Mouse (Mus musculus): ENCODE data around the gene 1700001L19Rik.
"Not testable (repeated sequence)": the region's sequence is repeated elsewhere in the genome, so short reads cannot be mapped to it uniquely, and the experiment has no call there.

Gene 1700001L19Rik

DNA sequence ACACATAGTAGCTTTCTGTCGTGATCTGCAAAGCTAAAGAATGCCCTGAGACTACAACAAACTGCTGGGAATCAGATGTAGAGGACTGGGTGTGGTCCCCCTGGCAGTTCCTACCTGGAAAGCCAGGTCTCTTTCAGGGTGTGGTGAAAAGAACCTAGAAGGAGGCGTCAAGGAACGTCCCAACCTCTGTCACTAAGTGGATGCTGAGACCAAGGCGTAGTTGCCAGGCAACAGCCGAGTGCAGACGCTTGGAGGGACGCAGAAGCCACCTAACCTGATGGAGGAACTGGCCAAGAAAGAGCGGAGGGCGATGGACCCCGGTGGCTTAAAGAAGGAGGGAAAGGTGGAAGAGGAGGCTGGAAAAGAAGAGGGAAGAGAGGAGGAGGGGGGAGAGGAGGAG is at the start of gene 1700001L19Rik:
TSS of gene 1700001L19Rik (plus strand) at position 223 of the 400 bp plus-strand sequence.
- DNase-seq = no peak

GRCm38 (mm10) chr13:68553391-68553790 is 43.8 kb upstream of the 1700001L19Rik start:
- not testable (repeated sequence) for DNase-seq

DNA sequence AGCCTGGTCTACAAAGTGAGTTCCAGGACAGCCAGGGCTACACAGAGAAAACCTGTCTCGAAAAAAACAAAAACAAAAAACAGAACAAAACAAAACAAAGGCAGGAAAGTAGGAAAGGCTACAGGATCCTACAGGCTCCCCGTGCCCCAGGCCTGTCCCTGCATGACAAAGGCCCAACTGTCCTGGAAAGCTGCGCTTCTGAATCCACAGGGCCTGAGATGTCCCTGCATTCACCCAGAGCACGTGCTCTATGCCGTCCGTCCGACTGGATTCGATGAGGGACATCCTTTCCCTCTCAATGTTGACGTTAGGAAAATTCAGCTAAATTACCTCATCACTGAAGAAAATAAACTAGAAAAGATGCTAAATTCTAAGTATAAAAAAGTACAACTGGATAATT is 29.1 kb upstream of the 1700001L19Rik start:
- no peak for DNase-seq

DNA sequence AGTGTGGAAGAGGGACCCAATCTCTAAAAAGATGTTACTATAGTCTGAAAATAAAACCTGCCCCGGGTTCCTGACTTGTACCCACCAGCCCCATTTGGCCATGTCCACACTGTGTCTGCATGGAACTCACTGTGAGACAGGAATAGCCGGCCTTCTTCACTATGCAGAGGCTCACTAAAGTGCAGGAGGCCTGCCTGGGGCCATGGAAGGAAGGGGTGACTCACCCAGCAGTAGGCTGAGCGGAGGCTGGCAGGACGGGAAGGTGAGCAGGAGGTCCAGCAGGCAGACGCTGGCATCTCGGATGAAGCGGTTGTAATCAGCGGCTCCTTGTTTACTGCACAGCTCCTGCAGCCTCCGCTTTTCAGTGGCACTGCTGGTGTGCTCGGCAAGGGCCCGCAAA is 28.7 kb upstream of the 1700001L19Rik start:
- no peak for DNase-seq

DNA sequence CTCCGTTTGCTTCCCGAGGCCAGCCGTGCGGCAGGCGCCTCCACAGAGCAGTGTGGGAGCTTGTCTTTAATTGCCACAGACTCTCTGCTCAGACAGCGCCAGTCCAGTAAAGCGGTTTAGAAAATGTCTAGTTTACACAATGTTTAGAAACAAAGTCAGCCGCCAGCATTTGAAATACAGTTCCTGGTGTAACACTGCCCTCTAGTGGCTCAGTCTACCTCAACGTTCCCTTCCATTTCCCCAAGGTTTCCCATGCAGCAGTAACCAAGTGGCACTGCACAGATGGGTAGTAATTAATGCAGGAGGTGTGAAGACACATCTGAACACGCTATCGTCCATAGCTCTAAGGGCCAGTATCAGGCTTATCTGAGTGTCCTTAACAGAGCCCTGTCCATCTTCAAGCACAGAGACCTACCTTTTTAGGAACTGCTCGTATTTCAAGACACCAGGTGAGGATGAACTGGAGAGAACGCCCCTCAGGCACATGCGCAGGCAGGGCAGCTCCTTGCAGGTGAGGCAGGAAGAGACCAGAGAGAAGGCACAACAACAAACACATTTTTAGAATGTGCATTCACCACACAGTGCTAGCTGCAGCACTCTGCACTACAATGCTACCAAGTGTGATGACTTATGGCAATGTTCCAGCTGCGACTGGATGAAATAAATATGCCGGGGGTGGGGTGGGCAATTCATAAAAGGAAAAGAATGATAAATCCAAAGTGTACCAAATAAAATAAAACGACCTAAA is 27.5 kb upstream of the 1700001L19Rik start:
- peak; percentile 75 for DNase-seq

DNA sequence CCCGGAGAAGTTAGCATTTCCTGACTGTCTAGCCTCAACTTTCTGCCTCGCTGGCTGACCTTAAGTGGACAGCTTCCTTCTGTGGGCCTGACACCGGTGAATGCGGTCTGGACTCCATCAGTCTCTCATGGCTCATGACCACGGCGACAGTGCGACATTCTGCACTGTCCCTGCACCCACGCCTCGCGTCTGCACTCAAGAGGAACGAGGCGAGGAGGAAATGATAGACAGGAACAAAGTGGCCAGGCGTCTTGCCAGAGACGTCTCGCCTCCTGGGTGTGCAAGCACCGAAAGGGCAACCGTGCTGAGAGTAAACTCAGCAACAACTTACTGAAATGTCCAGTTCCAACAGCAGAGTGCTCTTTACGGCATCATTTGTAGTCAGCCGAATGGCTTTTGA is 25.0 kb upstream of the 1700001L19Rik start:
- peak; percentile 13 for DNase-seq

- peak; percentile 43 for DNase-seq
These were observed 24.0 kb upstream of the 1700001L19Rik start for GRCm38 (mm10) chr13:68572966-68573913.

GRCm38 (mm10) chr13:68574398-68574797 is 22.8 kb upstream of the 1700001L19Rik start:
- no peak for DNase-seq

- peak; percentile 65 for DNase-seq
These were observed 19.3 kb upstream of the 1700001L19Rik start for GRCm38 (mm10) chr13:68577945-68578344.

- no peak for DNase-seq
These were observed 16.0 kb upstream of the 1700001L19Rik start for GRCm38 (mm10) chr13:68581086-68581740.

GRCm38 (mm10) chr13:68581747-68582516 is 15.3 kb upstream of the 1700001L19Rik start, which contains the start of the genes Mtrr and Fastkd3:
Gene Mtrr, minus strand, starts transcription at chr13:68582149.
Gene Fastkd3, plus strand, starts transcription at chr13:68582234.
- peak; percentile 99 for DNase-seq

DNA sequence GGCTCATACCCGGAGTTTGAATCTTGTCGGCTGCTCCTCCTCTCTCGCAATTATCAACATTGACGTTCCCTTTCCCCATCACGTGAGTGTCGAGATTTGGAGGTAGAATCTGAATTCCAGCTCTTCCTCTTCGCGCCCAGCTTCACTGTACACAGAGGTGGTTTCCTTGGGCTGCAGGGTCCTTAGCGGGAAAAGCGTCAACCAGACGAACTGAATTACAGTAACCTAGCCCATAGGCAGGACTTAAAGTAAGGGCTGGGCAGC is 14.8 kb upstream of the 1700001L19Rik start:
- no peak for DNase-seq

DNA sequence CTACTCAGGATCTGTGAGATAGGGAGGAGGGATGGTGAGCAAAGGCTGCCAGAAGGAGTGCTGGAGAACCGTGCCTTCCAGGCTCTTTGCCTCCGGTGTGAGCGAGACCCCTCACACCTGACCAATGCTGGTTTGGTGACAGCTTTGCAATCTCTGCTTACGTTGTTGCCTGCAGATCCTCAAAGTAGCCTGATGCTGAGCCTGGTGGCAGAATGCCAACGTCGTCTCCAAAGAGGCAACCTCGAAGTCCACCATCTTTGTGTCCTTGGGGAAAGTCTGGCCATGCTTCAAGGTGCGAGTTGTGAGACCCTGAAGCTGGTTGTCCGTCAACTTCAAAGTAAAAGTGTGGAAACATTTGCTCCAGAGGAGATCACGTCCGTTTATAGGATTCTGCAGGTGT is 13.3 kb upstream of the 1700001L19Rik start:
- DNase-seq = no peak

- DNase-seq = no peak
These were observed 11.8 kb upstream of the 1700001L19Rik start for GRCm38 (mm10) chr13:68585441-68585840.

- DNase-seq = no peak
These were observed 8.9 kb upstream of the 1700001L19Rik start for GRCm38 (mm10) chr13:68588352-68588751.

DNA sequence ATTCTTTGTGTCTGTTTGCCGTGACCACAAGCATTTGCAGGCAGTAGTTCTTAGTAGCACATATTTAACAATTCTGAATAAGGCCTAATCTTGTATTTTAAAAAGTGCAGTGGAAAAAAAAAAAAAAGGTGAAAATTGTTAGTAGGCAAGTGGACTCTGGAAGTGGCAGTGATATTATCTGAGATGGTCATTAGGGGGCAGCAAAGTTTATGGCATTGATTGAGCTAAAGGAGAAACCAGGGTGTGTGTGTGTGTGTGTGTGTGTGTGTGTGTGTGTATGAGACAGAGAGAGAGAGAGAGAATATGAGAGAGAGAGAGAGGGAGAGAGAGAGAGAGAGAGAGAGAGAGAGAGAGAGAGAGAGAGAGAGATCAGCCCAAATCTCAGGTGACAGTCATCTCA is 3.4 kb upstream of the 1700001L19Rik start:
- DNase-seq = no peak

- no peak for DNase-seq
These were observed 446 bp downstream of the 1700001L19Rik start for GRCm38 (mm10) chr13:68597667-68598066.

GRCm38 (mm10) chr13:68598953-68599352 is 1.7 kb downstream of the 1700001L19Rik start:
- no peak for DNase-seq

GRCm38 (mm10) chr13:68601184-68601583 is 4.0 kb downstream of the 1700001L19Rik start:
- peak; percentile 34 for DNase-seq

- DNase-seq = no peak
These were observed 5.9 kb downstream of the 1700001L19Rik start for GRCm38 (mm10) chr13:68603085-68603484.

DNA sequence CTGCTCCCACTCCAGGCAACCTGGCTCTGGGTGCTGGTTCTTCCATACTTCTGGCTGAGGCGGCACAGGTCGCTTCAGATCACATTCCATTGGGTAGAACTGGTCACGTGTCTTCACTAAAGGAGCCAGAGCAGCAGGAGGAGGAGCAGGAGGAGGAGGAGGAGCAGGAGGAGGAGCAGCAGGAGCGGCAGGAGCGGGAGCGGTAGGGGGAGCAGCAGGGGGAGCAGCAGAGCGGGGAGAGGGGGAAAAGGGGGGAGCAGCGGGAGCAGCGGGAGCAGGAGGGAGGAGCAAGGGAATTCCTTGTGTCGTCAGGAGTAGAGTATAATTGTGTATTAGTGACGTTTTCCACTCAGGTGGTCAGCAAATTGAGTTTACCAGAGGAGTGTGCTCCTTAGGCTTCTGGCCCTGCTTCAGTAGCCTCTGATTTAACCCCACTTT is 8.5 kb downstream of the 1700001L19Rik start:
- peak; percentile 39 for DNase-seq

DNA sequence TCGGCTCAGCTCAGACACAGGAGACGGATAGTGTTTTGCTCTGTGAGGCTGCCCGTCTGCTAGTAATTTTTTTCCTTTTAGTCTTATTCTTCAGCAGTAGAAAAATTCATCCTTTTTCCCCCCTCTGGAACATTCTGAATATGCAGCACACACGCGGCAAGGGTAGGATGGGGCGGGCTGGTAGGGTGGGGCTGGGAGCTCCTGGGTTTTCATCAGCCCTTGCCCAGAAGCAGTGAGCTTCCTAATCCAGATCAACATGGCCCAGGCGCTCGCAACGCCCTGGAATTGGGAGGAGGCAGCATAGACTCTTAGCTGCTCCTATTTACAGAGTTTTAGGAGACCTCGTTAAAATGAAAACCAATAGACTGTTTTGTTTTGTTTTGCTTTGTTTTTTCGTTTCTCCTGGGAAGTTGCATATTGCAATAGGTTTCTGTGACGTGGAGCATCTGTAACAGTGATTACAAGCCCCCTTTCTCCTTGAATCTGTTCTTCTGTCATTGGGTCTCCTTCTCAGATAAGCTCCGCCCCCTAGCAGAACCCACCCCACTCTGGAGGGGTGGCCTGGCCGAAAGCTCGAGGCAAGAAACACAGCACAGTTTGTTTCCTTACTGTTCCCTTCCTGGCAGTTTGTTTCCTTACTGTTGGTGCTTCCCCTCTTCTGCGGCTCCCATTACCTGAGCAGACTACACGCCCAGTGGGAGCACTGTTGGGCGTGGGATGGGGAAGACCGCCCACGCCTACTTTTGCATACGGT is 10.6 kb downstream of the 1700001L19Rik start:
- no peak for DNase-seq
